Mouse (Mus musculus): ENCODE data around the gene Gtf3c1. TPM values are rescaled to one million over a fixed set of nuclear protein-coding genes. Genes with fewer than 3 reads are reported as not detected.

Gtf3c1 gene
- total and polyA plus RNA-seq, 3 experiments: 36.8 to 151 (median 74.1) TPM

DNA sequence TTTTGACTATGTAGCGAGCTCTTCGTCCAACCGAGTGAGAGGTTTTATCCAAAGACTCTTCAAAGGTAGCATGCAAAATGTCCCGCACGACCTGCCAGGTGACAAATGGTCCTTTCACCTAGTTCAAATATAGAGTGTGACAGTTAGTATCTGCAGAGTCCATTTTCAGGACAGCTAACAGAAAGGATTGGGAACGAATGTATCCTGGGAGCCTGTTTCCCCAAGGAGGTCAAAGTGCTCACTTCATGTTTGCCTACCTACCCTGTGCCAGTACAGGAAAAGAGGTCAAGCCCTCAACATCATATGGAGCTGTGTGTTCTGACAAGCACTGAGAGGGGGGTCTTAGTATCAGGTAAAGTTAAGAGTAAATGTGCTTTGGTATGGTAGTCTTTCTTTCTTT, 50.1 kb downstream of the Gtf3c1 start:
- H3K9me3 ChIP-seq (replicated peaks): no peaks in the 10 kb centered on the region

DNA sequence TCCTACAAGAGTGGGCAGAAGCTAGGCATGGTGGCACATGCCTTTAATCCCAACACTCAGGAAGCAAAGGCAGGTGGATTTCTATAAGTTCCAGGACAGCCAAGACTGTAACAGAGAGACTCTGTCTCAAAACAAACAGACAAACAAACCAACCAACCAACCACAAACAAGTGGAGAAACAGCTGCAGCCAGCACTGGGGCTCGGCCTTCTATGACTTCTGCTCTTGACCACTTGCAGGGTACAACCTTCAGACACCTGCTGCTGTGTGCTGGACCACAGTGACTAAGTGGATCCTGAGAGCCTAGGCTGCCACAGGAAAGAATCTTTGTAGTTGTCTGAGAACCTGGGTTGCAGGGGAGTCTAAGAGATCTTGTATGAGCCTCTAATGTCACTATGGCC, 58.6 kb downstream of the Gtf3c1 start:
- Histone ChIP-seq H3K36me3 (replicated peaks) (peaks cover 100% of the 10 kb centered on the region), H3K4me1 (ENCODE audit: insufficient read depth, low read depth, low read length) (no peaks in the 10 kb centered on the region)

More for the DNA sequence above, 50.1 kb downstream of the Gtf3c1 start:
- Histone ChIP-seq H3K4me1 (ENCODE audit: insufficient read depth, low read depth, low read length) (no peaks in the 10 kb centered on the region), H3K4me3 (ENCODE audit: low read depth, low read length) (no peak overlapping the region), H3K36me3 (replicated peaks) (peaks cover 99% of the 10 kb centered on the region), H3K27me3 (ENCODE audit: insufficient read depth, low read length) (no peaks in the 10 kb centered on the region)
- ATAC-seq (ENCODE audit: extremely low read depth, insufficient number of reproducible peaks, low FRiP score, poor library complexity, severe bottlenecking) (no peak), DNase-seq (ENCODE audit: low spot score) (no peak)
- no peak for TF ChIP-seq POLR2AphosphoS5 (IDR thresholded peaks at IDR 0.05; ENCODE audit: insufficient replicate concordance, low read depth, low read length)
- TF ChIP-seq CTCF (IDR thresholded peaks at IDR 0.05; ENCODE audit: low read depth, low read length): no peak
- no peak for TF ChIP-seq GATA1 (IDR thresholded peaks at IDR 0.05; ENCODE audit: borderline replicate concordance, low read length)
- TF ChIP-seq TAL1 (conservative IDR thresholded peaks at IDR 0.05; ENCODE audit: low read depth, low read length): no peak
- TF ChIP-seq GATA2 (IDR thresholded peaks at IDR 0.05; ENCODE audit: borderline replicate concordance, low read depth, low read length): no peak

DNA sequence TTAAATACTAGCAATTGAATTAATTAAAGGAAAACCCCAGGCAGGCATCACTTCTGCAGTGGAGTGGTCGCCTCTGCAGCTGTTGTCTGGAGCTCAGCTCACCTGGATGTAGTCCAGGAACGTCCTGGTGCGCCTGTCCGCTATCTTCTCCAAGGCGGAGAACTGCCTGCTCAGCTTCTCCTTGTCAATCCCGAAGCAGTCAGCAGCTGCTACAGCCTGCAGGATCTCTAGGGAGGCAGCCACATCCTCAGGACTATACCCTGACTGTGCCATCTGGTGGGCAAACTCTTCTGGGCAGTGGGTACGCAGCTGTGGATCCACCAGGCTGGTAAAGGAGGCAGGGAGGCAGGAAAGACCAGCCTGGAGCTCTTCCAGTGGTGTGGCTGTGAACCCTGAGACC, 62.2 kb downstream of the Gtf3c1 start:
- H3K9me3 ChIP-seq (replicated peaks): no peaks in the 10 kb centered on the region
- ATAC-seq (ENCODE audit: extremely low read depth, insufficient number of reproducible peaks, low FRiP score, poor library complexity, severe bottlenecking) (no peak), DNase-seq (ENCODE audit: low spot score) (no peak)
- no peak overlapping the region for H3K4me3 ChIP-seq (ENCODE audit: low read depth, low read length)
- no peaks in the 10 kb centered on the region for H3K4me1 ChIP-seq (ENCODE audit: insufficient read depth, low read depth, low read length)
- H3K27me3 ChIP-seq (ENCODE audit: insufficient read depth, low read length): no peaks in the 10 kb centered on the region
- H3K36me3 ChIP-seq (replicated peaks): peaks cover 100% of the 10 kb centered on the region
- TF ChIP-seq CTCF (IDR thresholded peaks at IDR 0.05; ENCODE audit: low read depth, low read length): no peak
- no peak for TF ChIP-seq POLR2AphosphoS5 (IDR thresholded peaks at IDR 0.05; ENCODE audit: insufficient replicate concordance, low read depth, low read length)

More for the DNA sequence above, 58.6 kb downstream of the Gtf3c1 start:
- H3K4me3 ChIP-seq (ENCODE audit: low read depth, low read length): no peak overlapping the region
- H3K9me3 ChIP-seq (replicated peaks): no peaks in the 10 kb centered on the region
- no peak for ATAC-seq (ENCODE audit: extremely low read depth, insufficient number of reproducible peaks, low FRiP score, poor library complexity, severe bottlenecking)
- H3K27me3 ChIP-seq (ENCODE audit: insufficient read depth, low read length): no peaks in the 10 kb centered on the region; the same call in 1 of the 2 replicates
- DNase-seq (ENCODE audit: low spot score): no peak
- TF ChIP-seq GATA1 (IDR thresholded peaks at IDR 0.05; ENCODE audit: borderline replicate concordance, low read length) (no peak), CTCF (IDR thresholded peaks at IDR 0.05; ENCODE audit: low read depth, low read length) (no peak), TAL1 (conservative IDR thresholded peaks at IDR 0.05; ENCODE audit: low read depth, low read length) (no peak), POLR2AphosphoS5 (IDR thresholded peaks at IDR 0.05; ENCODE audit: insufficient replicate concordance, low read depth, low read length) (no peak), GATA2 (IDR thresholded peaks at IDR 0.05; ENCODE audit: borderline replicate concordance, low read depth, low read length) (no peak)

DNA sequence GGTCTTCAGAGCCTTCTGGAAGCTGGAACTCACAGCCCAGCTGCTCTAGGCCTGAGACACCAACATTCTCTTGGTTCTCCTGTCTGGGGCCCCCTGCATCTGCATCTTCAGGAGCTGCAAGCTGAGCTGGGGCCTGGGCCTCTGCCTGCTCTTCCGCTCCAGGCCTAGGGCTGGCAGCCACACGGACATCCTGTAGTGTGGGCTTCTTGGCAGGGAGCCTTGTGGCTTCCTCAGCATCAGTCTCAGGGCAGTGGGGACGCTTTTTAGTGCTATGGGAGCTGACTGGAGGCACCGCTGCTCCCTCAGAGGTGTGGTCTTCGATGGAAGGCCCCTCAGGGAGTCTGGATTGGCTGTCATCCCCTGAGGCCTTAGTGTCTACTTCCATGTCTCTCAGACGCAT, 63.7 kb downstream of the Gtf3c1 start:
- ATAC-seq (ENCODE audit: extremely low read depth, insufficient number of reproducible peaks, low FRiP score, poor library complexity, severe bottlenecking) (no peak), DNase-seq (ENCODE audit: low spot score) (no peak)
- Histone ChIP-seq H3K4me1 (ENCODE audit: insufficient read depth, low read depth, low read length) (peaks cover 4% of the 10 kb centered on the region), H3K36me3 (replicated peaks) (peaks cover 100% of the 10 kb centered on the region), H3K27me3 (ENCODE audit: insufficient read depth, low read length) (no peaks in the 10 kb centered on the region), H3K9me3 (replicated peaks) (no peaks in the 10 kb centered on the region), H3K4me3 (ENCODE audit: low read depth, low read length) (no peak overlapping the region)
- TF ChIP-seq CTCF (IDR thresholded peaks at IDR 0.05; ENCODE audit: low read depth, low read length) (no peak), POLR2AphosphoS5 (IDR thresholded peaks at IDR 0.05; ENCODE audit: insufficient replicate concordance, low read depth, low read length) (no peak), GATA1 (IDR thresholded peaks at IDR 0.05; ENCODE audit: borderline replicate concordance, low read length) (no peak), GATA2 (IDR thresholded peaks at IDR 0.05; ENCODE audit: borderline replicate concordance, low read depth, low read length) (no peak), TAL1 (conservative IDR thresholded peaks at IDR 0.05; ENCODE audit: low read depth, low read length) (no peak)

GRCm38 (mm10) chr7:125638870-125639386, 68.7 kb downstream of the Gtf3c1 start:
- ATAC-seq (ENCODE audit: extremely low read depth, insufficient number of reproducible peaks, low FRiP score, poor library complexity, severe bottlenecking): peak; percentile 15; the same call in 1 of the 2 replicates
- Histone ChIP-seq H3K4me3 (ENCODE audit: low read depth, low read length) (no peak overlapping the region), H3K36me3 (replicated peaks) (peaks cover 50% of the 10 kb centered on the region), H3K9me3 (replicated peaks) (no peaks in the 10 kb centered on the region), H3K4me1 (ENCODE audit: insufficient read depth, low read depth, low read length) (peaks cover 43% of the 10 kb centered on the region), H3K27me3 (ENCODE audit: insufficient read depth, low read length) (peaks cover 34% of the 10 kb centered on the region)
- peak; percentile 86 for TF ChIP-seq CTCF (IDR thresholded peaks at IDR 0.05; ENCODE audit: low read depth, low read length)
- TF ChIP-seq GATA2 (IDR thresholded peaks at IDR 0.05; ENCODE audit: borderline replicate concordance, low read depth, low read length): no peak
- DNase-seq (ENCODE audit: low spot score): peak; percentile 57

- ATAC-seq (ENCODE audit: extremely low read depth, insufficient number of reproducible peaks, low FRiP score, poor library complexity, severe bottlenecking) (no peak), DNase-seq (ENCODE audit: low spot score) (no peak)
- peaks cover 45% of the 10 kb centered on the region for H3K36me3 ChIP-seq (replicated peaks)
- H3K4me1 ChIP-seq (ENCODE audit: insufficient read depth, low read depth, low read length): peaks cover 43% of the 10 kb centered on the region
- no peaks in the 10 kb centered on the region for H3K9me3 ChIP-seq (replicated peaks)
- no peak overlapping the region for H3K4me3 ChIP-seq (ENCODE audit: low read depth, low read length)
- TF ChIP-seq POLR2AphosphoS5 (IDR thresholded peaks at IDR 0.05; ENCODE audit: insufficient replicate concordance, low read depth, low read length): no peak
- TF ChIP-seq GATA2 (IDR thresholded peaks at IDR 0.05; ENCODE audit: borderline replicate concordance, low read depth, low read length): no peak
- TF ChIP-seq GATA1 (IDR thresholded peaks at IDR 0.05; ENCODE audit: borderline replicate concordance, low read length): no peak
- no peak for TF ChIP-seq TAL1 (conservative IDR thresholded peaks at IDR 0.05; ENCODE audit: low read depth, low read length)
- TF ChIP-seq CTCF (IDR thresholded peaks at IDR 0.05; ENCODE audit: low read depth, low read length): no peak
- peaks cover 39% of the 10 kb centered on the region for H3K27me3 ChIP-seq (ENCODE audit: insufficient read depth, low read length)
Measured at GRCm38 (mm10) chr7:125638376-125638775, 69.2 kb downstream of the Gtf3c1 start.

Data from G1E (cell line).